Mouse (Mus musculus): Measurements from ENCODE around the gene Rac2. TPM values are rescaled to one million over a fixed set of nuclear protein-coding genes. Genes with fewer than 3 reads are reported as not detected.

Rac2 gene
- 17.5 and 27.3 TPM in 2 replicates for polyA plus RNA-seq (2015; fragmentation: Nextera tagmentation; extraction: Ambion mirVana)

GRCm38 (mm10) chr15:78572658-78573397 is at the start of gene Rac2:
TSS of gene Rac2 (minus strand) at chr15:78572783.
- no peaks in the 10 kb centered on the region for H3K4me1 ChIP-seq
- no peaks in the 10 kb centered on the region for H3K36me3 ChIP-seq
- H3K9ac ChIP-seq, result no peak within 1 kb of the TSS
- no peak for ATAC-seq (ENCODE audit: borderline replicate concordance, extremely low read depth, low FRiP score, low TSS enrichment)
- no peak within 1 kb of the TSS for H3K4me2 ChIP-seq
- H3K27ac ChIP-seq, result no peak within 1 kb of the TSS
- H3K27me3 ChIP-seq, result no peaks in the 10 kb centered on the region
- H3K4me3 ChIP-seq, result no peak within 1 kb of the TSS
- H3K9me3 ChIP-seq, result no peaks in the 10 kb centered on the region
- 49% methylated on average over 8 of the region's 8 CpGs for WGBS

GRCm38 (mm10) chr15:78616973-78617372 is 44.4 kb upstream of the Rac2 start:
- H3K36me3 ChIP-seq, result no peaks in the 10 kb centered on the region
- H3K27ac ChIP-seq, result no peak overlapping the region
- H3K27me3 ChIP-seq, result peaks cover 6% of the 10 kb centered on the region; the same call in 1 of the 2 replicates
- no peak overlapping the region for H3K4me3 ChIP-seq
- no peaks in the 10 kb centered on the region for H3K4me1 ChIP-seq
- no peak overlapping the region for H3K4me2 ChIP-seq
- H3K9ac ChIP-seq, result no peak overlapping the region
- H3K9me3 ChIP-seq, result no peaks in the 10 kb centered on the region
- whole genome bisulfite sequencing, result 68% methylated on average over 2 of the region's 2 CpGs
- ATAC-seq (ENCODE audit: borderline replicate concordance, extremely low read depth, low FRiP score, low TSS enrichment), result no peak

- Histone ChIP-seq H3K27ac (no peak overlapping the region), H3K9ac (no peak overlapping the region), H3K27me3 (no peaks in the 10 kb centered on the region), H3K4me1 (peaks cover 3% of the 10 kb centered on the region; the same call in 1 of the 2 replicates), H3K9me3 (no peaks in the 10 kb centered on the region), H3K4me3 (no peak overlapping the region), H3K4me2 (no peak overlapping the region), H3K36me3 (no peaks in the 10 kb centered on the region)
- WGBS, result 73% methylated on average over 7 of the region's 7 CpGs
- no peak for ATAC-seq (ENCODE audit: borderline replicate concordance, extremely low read depth, low FRiP score, low TSS enrichment)
Observed at GRCm38 (mm10) chr15:78614536-78614935, 42.0 kb upstream of the Rac2 start.

GRCm38 (mm10) chr15:78610705-78611462 is 38.3 kb upstream of the Rac2 start:
- H3K27me3 ChIP-seq, result no peaks in the 10 kb centered on the region
- H3K4me2 ChIP-seq, result no peak overlapping the region
- ATAC-seq (ENCODE audit: borderline replicate concordance, extremely low read depth, low FRiP score, low TSS enrichment), result no peak
- no peak overlapping the region for H3K9ac ChIP-seq
- peaks cover 3% of the 10 kb centered on the region; the same call in 1 of the 2 replicates for H3K4me1 ChIP-seq
- H3K36me3 ChIP-seq, result no peaks in the 10 kb centered on the region
- 41% methylated on average over 12 of the region's 12 CpGs for WGBS
- no peak overlapping the region for H3K4me3 ChIP-seq
- H3K9me3 ChIP-seq, result no peaks in the 10 kb centered on the region
- no peak overlapping the region for H3K27ac ChIP-seq

GRCm38 (mm10) chr15:78607463-78607862 is 34.9 kb upstream of the Rac2 start:
- WGBS, result 53% methylated on average over 4 of the region's 4 CpGs
- Histone ChIP-seq H3K4me1 (peaks cover 3% of the 10 kb centered on the region; the same call in 1 of the 2 replicates), H3K9me3 (no peaks in the 10 kb centered on the region), H3K27ac (no peak overlapping the region), H3K4me3 (no peak overlapping the region), H3K4me2 (no peak overlapping the region), H3K9ac (no peak overlapping the region), H3K36me3 (no peaks in the 10 kb centered on the region), H3K27me3 (no peaks in the 10 kb centered on the region)
- ATAC-seq (ENCODE audit: borderline replicate concordance, extremely low read depth, low FRiP score, low TSS enrichment), result no peak

GRCm38 (mm10) chr15:78606059-78606458 is 33.5 kb upstream of the Rac2 start:
- H3K27ac ChIP-seq, result no peak overlapping the region

GRCm38 (mm10) chr15:78605371-78605791 is 32.8 kb upstream of the Rac2 start:
- Histone ChIP-seq H3K4me1 (no peaks in the 10 kb centered on the region), H3K27me3 (no peaks in the 10 kb centered on the region), H3K27ac (no peak overlapping the region), H3K9me3 (no peaks in the 10 kb centered on the region), H3K36me3 (no peaks in the 10 kb centered on the region), H3K4me2 (no peak overlapping the region), H3K4me3 (no peak overlapping the region), H3K9ac (no peak overlapping the region)
- ATAC-seq (ENCODE audit: borderline replicate concordance, extremely low read depth, low FRiP score, low TSS enrichment), result no peak
- WGBS, result 32% methylated on average over 3 of the region's 3 CpGs

More at GRCm38 (mm10) chr15:78606059-78606458, 33.5 kb upstream of the Rac2 start:
- H3K9me3 ChIP-seq, result no peaks in the 10 kb centered on the region
- H3K4me1 ChIP-seq, result peaks cover 2% of the 10 kb centered on the region; the same call in 1 of the 2 replicates
- no peaks in the 10 kb centered on the region for H3K27me3 ChIP-seq
- H3K4me3 ChIP-seq, result no peak overlapping the region
- H3K36me3 ChIP-seq, result no peaks in the 10 kb centered on the region
- WGBS, result 77% methylated on average over 6 of the region's 6 CpGs
- ATAC-seq (ENCODE audit: borderline replicate concordance, extremely low read depth, low FRiP score, low TSS enrichment), result no peak
- H3K9ac ChIP-seq, result no peak overlapping the region
- no peak overlapping the region for H3K4me2 ChIP-seq

- Histone ChIP-seq H3K9ac (no peak overlapping the region), H3K36me3 (no peaks in the 10 kb centered on the region), H3K4me2 (no peak overlapping the region), H3K9me3 (no peaks in the 10 kb centered on the region), H3K27me3 (no peaks in the 10 kb centered on the region), H3K4me3 (no peak overlapping the region), H3K4me1 (no peaks in the 10 kb centered on the region), H3K27ac (no peak overlapping the region)
- no peak for ATAC-seq (ENCODE audit: borderline replicate concordance, extremely low read depth, low FRiP score, low TSS enrichment)
- WGBS, result 51% methylated on average over 6 of the region's 6 CpGs
Observed at GRCm38 (mm10) chr15:78604255-78604654, 31.7 kb upstream of the Rac2 start.

- Histone ChIP-seq H3K9me3 (no peaks in the 10 kb centered on the region), H3K4me1 (no peaks in the 10 kb centered on the region), H3K4me2 (no peak overlapping the region), H3K27me3 (no peaks in the 10 kb centered on the region), H3K9ac (no peak overlapping the region), H3K27ac (no peak overlapping the region), H3K36me3 (no peaks in the 10 kb centered on the region), H3K4me3 (no peak overlapping the region)
- no peak for ATAC-seq (ENCODE audit: borderline replicate concordance, extremely low read depth, low FRiP score, low TSS enrichment)
- WGBS, result 79% methylated on average over 6 of the region's 6 CpGs
Observed at GRCm38 (mm10) chr15:78601180-78601579, 28.6 kb upstream of the Rac2 start.

- no peaks in the 10 kb centered on the region for H3K9me3 ChIP-seq
- 76% methylated on average over 13 of the region's 13 CpGs for WGBS
- H3K27me3 ChIP-seq, result no peaks in the 10 kb centered on the region
- no peak overlapping the region for H3K27ac ChIP-seq
- H3K4me1 ChIP-seq, result no peaks in the 10 kb centered on the region
- no peak for ATAC-seq (ENCODE audit: borderline replicate concordance, extremely low read depth, low FRiP score, low TSS enrichment)
- no peak overlapping the region for H3K4me2 ChIP-seq
- H3K9ac ChIP-seq, result no peak overlapping the region
- H3K36me3 ChIP-seq, result no peaks in the 10 kb centered on the region
- H3K4me3 ChIP-seq, result no peak overlapping the region
Observed at GRCm38 (mm10) chr15:78599529-78600193, 27.1 kb upstream of the Rac2 start.

- no peaks in the 10 kb centered on the region for H3K9me3 ChIP-seq
- no peak overlapping the region for H3K9ac ChIP-seq
- H3K27ac ChIP-seq, result no peak overlapping the region
- H3K27me3 ChIP-seq, result no peaks in the 10 kb centered on the region
- ATAC-seq (ENCODE audit: borderline replicate concordance, extremely low read depth, low FRiP score, low TSS enrichment), result no peak
- no peaks in the 10 kb centered on the region for H3K36me3 ChIP-seq
- no peaks in the 10 kb centered on the region for H3K4me1 ChIP-seq
- H3K4me2 ChIP-seq, result no peak overlapping the region
- no peak overlapping the region for H3K4me3 ChIP-seq
- WGBS, result 80% methylated on average over 6 of the region's 6 CpGs
Observed at GRCm38 (mm10) chr15:78599124-78599523, 26.5 kb upstream of the Rac2 start.

- ATAC-seq (ENCODE audit: borderline replicate concordance, extremely low read depth, low FRiP score, low TSS enrichment), result no peak; the same call in 1 of the 2 replicates
- no peak overlapping the region for H3K9ac ChIP-seq
- no peak overlapping the region for H3K4me3 ChIP-seq
- 45% methylated on average over 4 of the region's 4 CpGs for WGBS
- no peak overlapping the region for H3K27ac ChIP-seq
- H3K27me3 ChIP-seq, result no peaks in the 10 kb centered on the region
- no peaks in the 10 kb centered on the region for H3K9me3 ChIP-seq
- no peaks in the 10 kb centered on the region for H3K4me1 ChIP-seq
- no peaks in the 10 kb centered on the region for H3K36me3 ChIP-seq
- no peak overlapping the region for H3K4me2 ChIP-seq
Observed at GRCm38 (mm10) chr15:78597729-78598128, 25.1 kb upstream of the Rac2 start.
